Mouse (Mus musculus) A20 (cell line): ENCODE measurements around the gene Xpr1.

Experiments used
- DNase-seq: peaks from one replicate; pipeline ENCODE4 v3.0.0-alpha.2; 2011; ENCODE audit warnings: low read depth, low spot score

The Xpr1 gene

DNA sequence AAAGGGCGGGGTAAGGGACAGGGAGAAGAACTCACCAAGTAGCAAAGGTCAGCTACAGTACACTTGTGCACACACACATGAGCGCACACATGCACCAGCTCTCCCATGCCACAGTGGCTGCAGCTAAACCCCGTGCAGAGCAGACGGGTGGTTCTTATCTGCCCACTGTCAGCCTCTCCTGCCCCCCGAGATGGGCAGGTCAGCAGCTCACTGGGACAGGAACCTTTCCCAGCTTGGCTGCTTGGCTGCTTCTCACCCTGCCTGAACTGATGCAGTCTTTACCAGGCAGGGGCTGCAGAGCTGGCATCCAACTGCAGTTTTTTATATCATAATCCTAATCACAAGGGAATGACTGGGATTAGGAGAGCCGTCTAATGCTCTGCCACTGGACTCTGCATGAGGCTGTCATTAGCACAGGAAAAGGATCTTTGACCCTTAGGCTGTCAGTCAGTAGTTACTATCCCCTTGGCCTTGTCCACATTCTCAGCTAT lies 164.5 kb downstream of the Xpr1 start:
- no peak for DNase-seq

DNA sequence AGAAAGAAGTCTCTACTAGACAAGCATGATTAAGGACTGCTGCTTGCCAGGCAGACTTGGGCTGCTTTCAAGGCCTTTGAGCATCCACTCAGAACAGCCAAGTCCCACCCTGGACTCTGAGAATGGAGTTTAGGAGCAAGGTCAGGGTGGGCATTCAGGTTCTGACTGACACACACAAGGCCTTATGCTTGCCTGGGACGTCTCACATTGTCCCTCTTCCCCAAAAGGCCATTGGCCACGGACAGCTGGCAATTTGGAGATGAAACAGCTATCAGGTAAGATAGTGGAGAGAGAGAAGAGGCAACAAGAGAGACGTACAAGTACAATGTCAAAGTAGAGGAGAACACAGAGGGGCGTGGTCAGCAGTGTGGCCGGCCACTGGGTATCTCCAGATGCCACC lies 165.6 kb downstream of the Xpr1 start:
- no peak for DNase-seq

DNA sequence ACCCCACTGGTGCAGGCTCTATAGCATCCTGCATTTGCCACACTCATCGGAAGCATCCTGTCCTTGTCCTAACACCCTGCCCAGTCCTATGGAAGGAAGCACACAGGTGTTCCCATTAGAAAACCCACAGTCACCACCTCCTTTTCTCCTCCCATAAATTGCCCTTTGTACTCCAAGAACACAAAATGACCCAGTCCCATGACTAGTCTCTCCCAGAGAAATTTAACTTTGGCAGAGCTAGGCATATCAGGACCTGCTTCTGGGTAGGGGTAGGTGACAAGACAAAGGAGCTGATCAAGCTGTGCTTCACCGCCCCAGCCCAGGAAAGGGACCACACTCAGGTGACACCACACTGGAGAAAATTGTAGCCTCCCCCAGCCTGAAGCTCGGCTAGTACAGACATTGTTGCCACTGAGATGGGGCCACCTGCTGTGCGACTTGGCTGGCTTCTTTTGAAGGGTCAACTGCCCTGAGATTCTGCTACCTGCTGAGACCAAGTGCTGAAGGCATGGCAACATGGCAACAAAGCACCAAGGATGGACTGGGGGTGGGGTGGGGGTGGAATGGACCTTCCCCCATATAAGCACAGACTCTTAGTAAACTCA lies 166.6 kb downstream of the Xpr1 start:
- DNase-seq, result no peak

DNA sequence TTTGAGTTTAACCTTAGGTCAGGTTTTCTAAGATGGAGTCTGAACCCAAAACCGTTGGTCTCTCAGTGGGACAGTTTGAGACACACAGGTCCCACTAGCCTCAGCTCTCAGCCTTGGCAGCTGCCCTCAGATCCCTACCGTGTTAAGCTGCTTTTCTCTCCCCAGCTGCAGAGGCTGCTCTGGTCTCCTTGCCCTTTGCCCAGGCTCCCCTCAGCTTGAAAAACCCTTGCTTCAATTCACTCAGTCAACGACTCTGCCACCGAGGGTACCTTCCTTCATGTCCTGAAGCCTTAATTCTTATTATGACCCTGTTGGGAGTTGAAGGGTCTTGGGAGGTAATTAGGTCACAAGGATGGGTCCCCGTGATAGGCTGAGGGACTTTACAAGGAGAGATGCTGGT lies 167.3 kb downstream of the Xpr1 start:
- DNase-seq, result no peak

DNA sequence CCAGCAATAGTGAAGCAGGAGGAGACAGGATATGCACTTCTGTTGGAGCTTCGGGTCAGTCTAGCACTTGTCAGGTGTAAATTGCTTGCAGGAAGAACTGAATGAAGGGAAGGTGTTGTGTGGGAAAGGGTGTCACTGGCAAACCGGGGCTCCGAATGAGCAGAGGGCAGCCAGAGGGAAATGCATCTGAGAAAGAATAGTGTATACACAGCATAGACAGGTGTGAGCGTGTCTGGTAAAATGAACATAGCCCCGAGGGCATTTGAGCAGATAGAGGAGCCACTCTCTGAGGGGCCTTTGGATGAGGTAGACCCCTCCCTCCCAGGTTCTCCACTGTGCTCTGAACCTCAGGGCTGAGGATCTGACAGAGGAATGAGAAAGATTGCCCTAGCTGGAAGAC lies 169.2 kb downstream of the Xpr1 start:
- no peak for DNase-seq

DNA sequence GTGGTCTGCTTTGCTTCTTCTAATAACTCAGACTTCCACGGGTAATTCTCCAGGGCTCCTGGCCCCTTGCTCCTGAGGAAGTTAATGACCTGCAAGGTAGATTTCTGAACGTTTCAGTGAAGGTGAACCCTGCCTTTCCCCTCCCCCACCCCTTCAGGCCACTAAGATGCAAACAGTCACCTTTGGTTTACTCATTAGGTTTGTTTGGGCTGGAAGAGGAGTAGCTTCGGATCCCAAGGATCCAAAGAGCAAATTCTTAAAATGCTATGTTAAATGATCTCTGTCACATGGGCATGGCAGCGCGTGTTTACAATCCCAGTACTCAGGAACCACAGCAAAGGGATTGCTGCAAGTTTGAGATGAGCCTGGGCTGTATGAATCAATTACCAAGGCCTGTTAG lies 169.8 kb downstream of the Xpr1 start:
- DNase-seq, result no peak

DNA sequence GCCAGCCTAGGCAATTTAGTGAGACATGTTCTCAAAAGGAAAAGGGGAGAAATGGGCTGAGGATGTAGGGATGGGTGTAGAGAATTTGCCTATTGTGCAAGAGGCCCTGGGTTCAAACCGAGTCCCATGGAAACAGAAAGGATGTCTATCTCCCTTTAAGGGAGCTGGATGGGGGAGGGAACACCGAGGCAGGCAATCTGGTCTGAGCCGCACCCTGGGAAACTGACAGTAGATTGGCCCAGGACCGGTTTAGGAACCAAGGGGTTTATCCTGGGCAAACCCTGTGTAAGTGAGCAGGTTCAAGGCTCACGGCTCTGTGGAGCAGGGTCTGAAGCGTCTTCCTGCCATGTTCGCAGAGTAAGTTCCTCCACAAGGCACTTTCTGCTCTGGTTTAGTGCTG lies 171.7 kb downstream of the Xpr1 start:
- DNase-seq, result no peak

DNA sequence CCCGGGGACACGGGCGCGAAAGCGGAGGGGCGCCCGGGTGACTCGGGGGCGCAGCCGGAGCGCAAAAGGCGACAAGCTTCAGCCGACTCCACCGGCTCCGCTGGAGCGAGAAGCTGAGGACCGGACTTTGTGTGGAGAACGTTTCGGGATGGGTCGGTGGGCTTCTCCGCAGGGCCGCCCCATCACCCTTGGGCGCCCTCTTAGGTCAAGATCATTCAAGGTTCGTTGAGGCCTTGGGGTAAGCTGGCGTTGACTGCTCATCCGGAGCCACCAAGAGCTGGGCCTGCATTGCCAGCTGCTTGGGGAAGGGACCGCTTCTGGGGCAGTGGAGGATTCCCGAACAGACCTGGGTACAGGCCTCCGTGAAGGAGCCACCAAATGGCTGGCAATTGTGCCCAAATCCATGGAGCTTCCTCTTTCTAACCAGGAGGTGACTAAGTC lies 172.4 kb downstream of the Xpr1 start:
- DNase-seq, result no peak

DNA sequence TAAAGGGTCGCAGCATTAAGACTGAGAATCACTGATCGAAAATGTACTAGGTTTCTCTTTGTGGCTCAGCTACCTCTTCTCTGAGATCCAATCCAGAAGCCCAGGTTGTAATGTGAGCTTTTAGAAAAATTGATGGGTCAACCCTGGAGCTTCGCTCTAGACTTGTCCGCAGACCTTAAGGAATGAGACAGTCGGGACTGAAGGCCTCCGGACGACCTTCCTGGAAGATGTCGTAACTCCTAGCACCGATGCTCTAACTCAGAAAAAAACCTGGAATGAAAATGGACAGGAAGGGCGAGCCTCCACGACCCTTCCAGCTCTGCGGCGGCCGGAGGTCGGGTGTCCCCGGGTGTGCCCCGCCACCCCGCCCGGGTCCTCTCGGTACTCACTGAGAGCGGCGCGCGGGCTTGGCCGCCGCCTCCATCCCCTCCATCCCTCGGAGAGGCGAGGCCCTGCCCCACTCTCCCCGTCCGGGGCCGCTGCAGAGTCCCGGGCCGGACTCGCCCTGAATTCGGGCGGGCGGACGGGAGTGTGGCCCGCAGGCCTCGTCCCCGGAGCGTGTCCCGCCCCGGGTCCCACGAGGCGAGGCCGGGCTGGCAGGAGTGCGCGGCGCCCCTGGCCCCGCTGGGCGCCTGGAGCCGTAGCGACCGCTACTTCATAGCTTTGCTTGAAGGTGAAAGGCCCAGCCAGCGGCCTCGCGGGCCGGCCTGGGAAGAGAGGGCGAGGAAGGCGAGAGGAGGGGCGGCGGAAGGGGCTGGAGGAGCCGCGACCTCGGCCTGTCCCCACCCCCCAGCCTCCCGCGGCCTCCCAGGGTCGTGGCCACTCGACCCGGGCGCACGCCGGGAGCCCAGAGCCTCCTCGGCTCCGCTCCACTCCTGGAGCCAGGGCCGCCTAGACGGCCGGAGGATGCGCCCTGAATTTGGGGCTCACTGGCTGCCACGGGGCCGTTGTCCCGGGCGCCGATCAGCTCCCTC lies 173.1 kb downstream of the Xpr1 start, which contains the start of gene BC034090:
BC034090 (minus strand) TSS at position 648 of the 974 bp plus-strand sequence.
- no peak for DNase-seq

DNA sequence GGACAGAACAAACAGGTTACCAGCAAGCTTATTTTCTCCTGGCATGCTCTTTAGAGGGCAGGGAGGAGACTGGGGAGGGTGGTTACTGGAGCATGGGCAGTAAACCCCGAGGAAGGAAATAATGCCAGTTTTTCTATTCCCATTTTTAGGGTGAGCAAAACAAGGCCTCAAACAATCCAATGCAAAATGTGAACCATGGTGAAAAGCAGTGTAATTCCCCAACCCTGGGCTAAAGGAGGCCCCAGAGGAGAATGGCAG lies 174.8 kb downstream of the Xpr1 start:
- DNase-seq, result no peak

DNA sequence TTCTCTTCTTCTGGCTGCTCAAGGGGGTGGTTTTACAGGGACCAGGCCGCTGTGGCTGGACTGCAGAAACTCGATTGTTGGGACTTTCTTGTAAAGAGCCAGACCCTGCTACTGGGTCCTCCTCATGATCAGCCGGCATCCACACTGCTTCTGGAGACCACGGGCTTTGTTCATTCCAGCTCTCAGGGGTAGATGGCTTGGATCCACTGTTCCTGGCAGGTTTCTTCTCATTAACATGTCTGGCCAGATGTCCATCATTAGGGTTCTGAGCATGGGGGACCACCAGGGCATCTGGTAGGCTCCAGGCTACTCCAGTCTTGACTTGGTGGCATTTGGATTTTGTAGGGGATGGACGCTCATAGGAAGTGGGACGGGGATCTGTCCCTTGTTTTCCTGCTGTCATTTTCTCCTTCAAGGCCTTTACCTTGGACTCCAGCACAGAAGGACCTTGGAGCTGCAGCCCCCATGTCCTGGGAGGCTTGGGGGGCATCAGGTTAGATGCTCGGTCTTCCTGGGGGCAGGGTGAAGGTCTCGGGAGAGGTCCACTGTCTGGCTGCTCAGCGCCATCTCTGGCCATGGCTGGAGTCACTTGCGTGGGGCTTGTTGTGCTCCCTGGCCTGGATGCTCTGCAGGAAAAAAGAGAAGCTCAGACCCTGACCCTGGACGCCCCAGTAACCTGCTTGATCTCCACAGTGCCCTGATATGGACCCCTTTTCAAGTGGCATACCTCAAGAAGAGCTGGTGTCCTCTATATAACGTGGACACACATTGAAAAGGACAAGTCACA lies 175.3 kb downstream of the Xpr1 start:
- no peak for DNase-seq

DNA sequence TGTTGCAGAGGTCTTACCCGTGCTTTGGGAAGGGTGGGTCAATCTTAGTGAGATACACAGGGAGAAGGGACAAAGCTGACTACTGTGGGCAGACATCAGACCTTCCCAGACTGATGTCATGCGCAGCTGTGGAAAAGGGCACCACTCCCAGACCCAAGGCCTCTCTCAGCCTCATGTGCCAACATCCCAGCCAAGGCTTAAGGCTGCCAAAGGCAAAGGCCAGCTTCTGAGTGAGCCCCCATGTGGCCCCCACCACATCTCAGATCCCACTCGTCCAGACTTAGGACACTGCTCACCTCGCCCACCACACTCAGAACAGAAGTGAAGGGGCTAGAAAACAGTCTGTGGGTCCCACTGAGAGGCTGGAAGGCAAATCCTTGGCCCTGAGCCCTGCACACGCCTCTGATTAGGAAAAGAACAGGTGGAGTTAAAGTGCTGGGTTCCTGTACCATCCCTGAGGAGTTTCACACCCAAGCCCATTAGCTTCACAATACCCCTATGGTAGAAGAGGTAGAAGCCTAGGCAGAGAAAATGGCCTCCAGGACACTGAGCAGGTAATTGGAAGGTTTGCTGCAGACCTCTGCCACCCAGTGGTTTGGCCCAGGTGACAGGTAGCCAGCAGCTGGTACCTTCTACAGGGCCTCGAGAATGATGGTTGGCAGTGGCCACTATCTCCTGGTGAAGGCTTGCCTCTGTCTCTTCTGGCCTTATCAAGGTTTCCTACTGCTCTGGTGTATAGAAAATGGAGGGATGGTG lies 177.1 kb downstream of the Xpr1 start:
- DNase-seq, result no peak

DNA sequence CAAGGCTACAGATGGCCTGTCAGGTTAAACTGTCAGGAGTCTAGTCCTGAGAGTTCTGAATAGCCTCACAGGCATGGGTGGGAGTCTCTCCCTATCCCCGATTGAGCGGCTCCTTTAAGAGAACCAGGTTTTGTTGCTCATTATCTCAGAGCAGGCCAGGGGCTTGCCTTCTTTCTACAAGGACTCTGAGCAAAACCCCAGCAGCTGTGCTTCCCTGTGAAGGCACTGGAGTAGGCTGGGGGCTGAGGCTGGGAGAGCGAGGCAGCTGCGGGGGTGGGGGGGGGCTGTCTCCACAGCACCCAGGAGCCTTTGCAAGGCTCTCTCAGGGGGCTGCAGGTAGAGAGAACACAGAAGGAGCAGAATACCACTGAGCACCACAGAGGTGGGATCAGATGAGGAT lies 178.0 kb downstream of the Xpr1 start:
- DNase-seq, result no peak

DNA sequence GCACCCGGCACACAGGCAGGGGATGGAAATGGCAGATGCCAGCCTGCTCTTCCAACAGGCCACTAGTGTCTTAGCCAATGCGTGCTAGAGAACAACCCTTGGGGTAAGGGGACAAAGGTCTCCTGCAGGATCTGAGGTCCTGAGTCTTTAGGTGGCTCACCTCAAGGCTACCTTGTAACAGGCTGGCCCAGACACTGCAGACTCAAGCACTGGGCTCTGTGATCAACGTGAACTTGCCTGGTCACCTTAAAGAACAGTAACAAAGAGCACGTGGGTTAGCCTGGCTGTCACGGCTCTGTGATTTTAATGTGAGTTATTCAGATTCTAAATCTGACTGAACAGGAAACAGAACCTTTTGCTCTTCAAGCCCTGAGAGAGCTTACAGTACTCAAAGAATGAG lies 179.1 kb downstream of the Xpr1 start:
- peak; percentile 16 for DNase-seq

DNA sequence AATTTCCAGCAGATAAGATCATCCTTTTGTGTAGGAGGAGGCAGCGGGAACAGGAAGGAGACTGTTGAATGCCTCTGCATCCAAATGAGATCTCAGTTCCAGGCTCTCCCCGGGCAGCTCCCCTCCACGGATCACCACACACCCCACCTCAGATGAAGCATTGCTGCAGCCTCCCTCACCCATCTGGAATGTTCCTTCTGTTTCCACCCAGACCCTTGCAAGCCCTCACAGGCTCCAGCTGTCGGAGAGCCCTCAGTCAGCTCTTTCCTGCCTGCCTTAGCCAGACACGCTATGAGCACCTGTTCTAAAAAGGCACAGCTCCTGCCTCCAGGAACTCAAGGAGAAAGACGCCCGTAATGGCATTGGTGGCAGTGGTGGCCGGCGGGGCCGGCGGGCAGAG lies 179.8 kb downstream of the Xpr1 start:
- DNase-seq, result no peak

DNA sequence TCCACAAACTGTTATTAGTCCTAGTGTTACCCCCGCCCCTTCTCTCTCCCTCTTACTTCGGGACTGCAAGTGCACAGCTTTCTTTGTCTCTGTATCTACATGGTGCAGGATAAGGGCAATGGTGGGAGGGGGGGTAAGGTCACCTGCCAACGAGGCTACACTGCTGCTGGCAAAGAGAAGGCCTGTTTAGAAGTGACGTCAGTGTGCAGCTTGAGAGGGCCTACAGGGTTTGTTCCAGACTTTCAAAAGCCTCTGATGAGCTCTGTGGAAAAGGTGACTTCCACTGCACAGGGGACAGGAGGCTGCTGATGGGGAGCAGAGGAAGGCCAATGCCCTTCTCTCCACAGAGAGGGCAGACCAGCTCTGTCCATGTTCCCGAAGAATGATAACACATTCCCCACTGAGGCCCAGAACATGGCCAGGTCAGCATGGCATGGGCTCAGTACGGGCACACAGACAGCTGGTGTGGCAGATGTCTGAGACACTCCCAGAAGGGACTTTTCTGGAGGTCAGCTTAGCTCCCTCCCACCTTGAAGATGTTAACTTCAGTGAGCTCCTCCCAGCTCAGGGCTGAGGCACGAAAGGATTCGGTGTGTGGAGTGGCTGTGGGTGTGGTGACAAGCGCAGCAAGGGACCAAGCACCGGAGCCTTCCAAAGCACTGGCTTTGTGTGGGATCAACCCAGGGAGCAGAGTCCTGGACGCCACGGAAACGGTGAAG lies 180.8 kb downstream of the Xpr1 start:
- DNase-seq, result no peak

DNA sequence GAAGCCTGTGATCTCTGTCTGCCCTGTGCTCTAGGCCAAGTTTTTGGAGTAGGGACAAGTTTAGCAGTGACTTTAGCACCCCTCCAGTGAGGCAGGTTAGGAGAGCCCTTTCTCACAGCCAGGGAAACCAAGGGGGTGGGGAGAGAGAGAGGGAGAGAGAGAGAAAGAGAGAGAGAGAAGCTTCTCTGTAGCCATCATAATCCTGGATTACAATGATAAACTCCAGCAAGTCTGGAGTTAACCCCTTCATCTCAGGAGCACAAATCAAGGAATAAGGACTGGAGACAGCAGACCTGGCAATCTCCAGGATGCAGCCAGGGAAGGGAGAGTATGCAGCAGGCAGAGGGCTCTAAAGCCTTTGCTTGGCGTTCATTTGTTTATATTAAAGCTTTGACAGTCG lies 181.6 kb downstream of the Xpr1 start:
- DNase-seq, result no peak

DNA sequence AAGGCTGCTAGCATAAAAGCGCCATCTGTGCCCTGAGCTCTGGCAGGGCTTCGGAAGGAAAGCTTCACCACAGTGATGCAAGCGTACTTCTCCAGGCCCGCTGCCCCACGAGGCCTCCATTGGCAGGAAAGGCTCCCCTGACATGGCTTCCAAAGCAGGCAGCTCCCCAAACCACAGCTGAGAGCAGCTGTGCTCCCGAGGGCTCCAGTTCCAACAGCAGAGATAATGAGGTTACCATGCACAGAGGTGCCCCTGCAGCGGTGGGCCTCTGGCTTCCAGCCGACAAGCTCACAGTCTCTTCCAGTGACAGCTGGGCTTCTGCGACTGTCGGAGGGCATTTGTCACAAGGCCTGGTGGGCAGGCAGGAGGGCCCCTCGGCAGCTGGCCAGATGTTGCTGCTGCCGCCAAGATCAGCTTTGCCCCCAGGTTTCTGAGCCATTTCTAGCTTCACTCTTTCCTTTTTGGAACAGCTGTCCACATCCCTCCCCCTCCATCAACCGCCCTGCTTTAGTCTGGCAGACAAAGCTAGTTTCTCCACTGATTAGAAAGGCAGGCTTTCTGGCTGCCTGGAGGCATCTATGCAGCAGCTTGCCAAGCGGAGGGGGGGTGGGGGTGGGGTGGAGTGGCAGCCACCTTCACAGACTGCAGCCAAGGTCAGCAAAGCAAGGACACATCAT lies 183.1 kb downstream of the Xpr1 start:
- no peak for DNase-seq

DNA sequence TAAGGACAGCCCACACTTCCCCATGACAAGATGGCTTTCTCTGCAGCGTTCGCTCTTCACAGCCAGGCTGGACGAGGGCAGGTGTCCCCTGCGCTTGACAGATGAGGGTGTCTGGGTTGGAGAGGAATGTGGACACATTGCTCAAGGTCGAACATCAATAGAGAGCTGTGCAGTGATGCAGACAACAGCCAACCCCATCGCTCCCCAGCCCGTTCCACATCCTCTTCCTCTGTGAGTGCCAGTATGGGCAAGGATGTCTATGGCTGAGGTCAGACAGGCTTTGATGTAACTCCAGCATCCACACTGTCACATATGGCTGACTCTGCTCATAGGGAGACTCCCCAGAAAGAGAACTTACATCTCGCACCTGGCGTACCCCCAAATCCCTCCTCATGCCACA lies 183.8 kb downstream of the Xpr1 start:
- no peak for DNase-seq

DNA sequence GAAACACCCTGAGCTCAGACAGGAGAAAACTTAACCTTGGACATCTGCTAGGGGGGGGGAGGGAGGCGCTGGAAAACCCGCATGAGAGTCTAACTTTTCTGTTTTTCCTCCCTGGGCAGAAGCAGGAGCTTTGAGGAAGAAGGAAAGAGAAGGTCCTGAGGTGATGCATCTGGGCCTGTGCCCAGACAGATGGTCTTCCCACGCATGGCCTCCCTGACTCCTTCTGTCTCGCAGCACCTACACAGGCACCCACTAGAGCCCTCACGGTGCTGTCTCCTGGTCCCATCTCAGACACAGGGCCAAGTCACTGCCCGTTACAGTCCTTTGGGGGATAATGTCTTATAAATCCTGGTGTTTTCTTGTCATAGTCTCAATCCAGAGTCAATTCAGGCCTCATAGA lies 184.4 kb downstream of the Xpr1 start:
- no peak for DNase-seq
